In the genomic region with DNA sequence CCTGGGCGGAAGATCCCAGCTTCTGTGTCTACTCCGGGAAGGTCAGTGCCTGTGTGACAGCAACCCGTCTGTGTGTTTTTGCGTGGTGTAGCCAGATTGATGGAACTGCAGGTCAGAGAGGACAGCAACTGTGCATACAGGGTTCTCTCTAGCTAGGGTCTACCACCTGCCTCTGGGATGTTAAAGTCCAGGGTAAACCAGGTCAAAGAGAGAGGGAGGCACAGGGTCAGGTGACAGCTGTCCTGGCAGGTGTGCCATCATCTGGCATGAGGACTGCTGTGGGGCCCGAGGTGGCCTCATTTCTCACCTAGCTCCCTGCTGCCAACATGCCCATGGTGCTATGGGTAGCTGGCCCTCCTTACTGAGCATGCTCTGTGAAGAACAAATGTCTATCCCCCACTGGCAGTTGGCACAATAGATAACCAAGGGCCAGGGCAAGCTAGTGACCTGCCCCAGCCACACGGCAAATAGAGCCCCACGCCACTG, we compare ENCODE assay signal across 8 mouse cellular contexts. TPM values are rescaled to one million over a fixed set of nuclear protein-coding genes. Genes with fewer than 3 reads are reported as not detected.
DNase-seq lines count a peak whose midpoint lies in the region; ATAC-seq and TF ChIP-seq lines count a peak whose summit lies in the region.

No protein-coding gene starts in this region.

- no peaks in the 10 kb centered on the region for H3K9me3 ChIP-seq in limb, embryonic 12.5 days
- no peaks in the 10 kb centered on the region for H3K9me3 ChIP-seq in limb, embryonic 10.5 days (replicated peaks)
- no peaks in the 10 kb centered on the region for H3K9me3 ChIP-seq in heart, postnatal 0 days (replicated peaks; ENCODE audit: control insufficient read depth, low read length)
- H3K9me3 ChIP-seq in midbrain, embryonic 14.5 days (ENCODE audit: control insufficient read depth, low read length), result no peaks in the 10 kb centered on the region

- peaks cover 97% of the 10 kb centered on the region for H3K4me1 ChIP-seq in limb, embryonic 12.5 days (replicated peaks)
- H3K4me1 ChIP-seq in limb, embryonic 10.5 days, result peaks cover 95% of the 10 kb centered on the region
- H3K4me1 ChIP-seq in heart, postnatal 0 days (ENCODE audit: control insufficient read depth, insufficient read depth), result peaks cover 74% of the 10 kb centered on the region
- peaks cover 68% of the 10 kb centered on the region for H3K4me1 ChIP-seq in midbrain, embryonic 14.5 days (ENCODE audit: control insufficient read depth, insufficient read depth, low read length)

- no peak overlapping the region for H3K4me2 ChIP-seq in limb, embryonic 12.5 days
- no peak overlapping the region; the same call in 1 of the 2 replicates for H3K4me2 ChIP-seq in heart, postnatal 0 days (ENCODE audit: low read depth, low read length)
- H3K4me2 ChIP-seq in midbrain, embryonic 14.5 days (ENCODE audit: low read length), result no peak overlapping the region

- H3K27me3 ChIP-seq in limb, embryonic 12.5 days, result no peaks in the 10 kb centered on the region
- H3K27me3 ChIP-seq in limb, embryonic 10.5 days (ENCODE audit: low read depth, poor library complexity, severe bottlenecking), result no peaks in the 10 kb centered on the region
- no peaks in the 10 kb centered on the region for H3K27me3 ChIP-seq in heart, postnatal 0 days (ENCODE audit: control insufficient read depth, insufficient read depth, low read length)
- H3K27me3 ChIP-seq in midbrain, embryonic 14.5 days (ENCODE audit: control insufficient read depth, insufficient read depth, low read length), result no peaks in the 10 kb centered on the region

- WGBS in limb, embryonic 12.5 days, result 81% methylated on average over 7 of the region's 7 CpGs
- 83% methylated on average over 7 of the region's 7 CpGs for WGBS in limb, embryonic 10.5 days
- 28% methylated on average over 7 of the region's 7 CpGs for WGBS in heart, postnatal 0 days
- 83% methylated on average over 7 of the region's 7 CpGs for WGBS in midbrain, embryonic 14.5 days

- peak; percentile 77 for DNase-seq in cerebellum, adult 11-12 months
- no peak for DNase-seq in cerebellum, adult 8-10 months
- DNase-seq in limb, embryonic 10.5 days (ENCODE audit: low spot score), result no peak
- no peak for DNase-seq in heart, postnatal 0 days (ENCODE audit: low spot score)
- DNase-seq in midbrain, embryonic 14.5 days, result no peak
- DNase-seq in left cerebral cortex, adult 9 months (ENCODE audit: low spot score in 2 of 2), result no peak

- no peak overlapping the region; the same call in 1 of the 2 replicates for H3K9ac ChIP-seq in limb, embryonic 12.5 days (replicated peaks)
- peak overlapping the region; percentile 27 for H3K9ac ChIP-seq in heart, postnatal 0 days (replicated peaks; ENCODE audit: low read depth, low read length)
- no peak overlapping the region; the same call in 1 of the 2 replicates for H3K9ac ChIP-seq in midbrain, embryonic 14.5 days (replicated peaks; ENCODE audit: low read length)

- no peak overlapping the region for H3K4me3 ChIP-seq in limb, embryonic 12.5 days (replicated peaks)
- H3K4me3 ChIP-seq in limb, embryonic 10.5 days, result no peak overlapping the region
- no peak overlapping the region for H3K4me3 ChIP-seq in heart, postnatal 0 days (ENCODE audit: low read depth, low read length)
- H3K4me3 ChIP-seq in midbrain, embryonic 14.5 days (replicated peaks; ENCODE audit: low read depth, low read length), result no peak overlapping the region

- 0 out of 2 replicates have a peak overlapping the region, but pooled peaks have one; percentile 41 for H3K27ac ChIP-seq in limb, embryonic 12.5 days
- H3K27ac ChIP-seq in limb, embryonic 10.5 days, result no peak overlapping the region
- peak overlapping the region; percentile 93 for H3K27ac ChIP-seq in heart, postnatal 0 days (ENCODE audit: low read depth)
- H3K27ac ChIP-seq in midbrain, embryonic 14.5 days (replicated peaks; ENCODE audit: low read depth, low read length), result peak overlapping the region; percentile 42; the same call in 1 of the 2 replicates

- TF ChIP-seq CTCF in heart, postnatal 0 days (IDR thresholded peaks at IDR 0.05; ENCODE audit: low read depth), result no peak

- H3K36me3 ChIP-seq in limb, embryonic 12.5 days, result no peaks in the 10 kb centered on the region
- H3K36me3 ChIP-seq in limb, embryonic 10.5 days, result peaks cover 2% of the 10 kb centered on the region; the same call in 1 of the 2 replicates
- H3K36me3 ChIP-seq in heart, postnatal 0 days (replicated peaks; ENCODE audit: control insufficient read depth, insufficient read depth, low read length), result no peaks in the 10 kb centered on the region
- no peaks in the 10 kb centered on the region for H3K36me3 ChIP-seq in midbrain, embryonic 14.5 days (ENCODE audit: control insufficient read depth, insufficient read depth, low read length)

- no peak for ATAC-seq in limb, embryonic 12.5 days (ENCODE audit: insufficient number of reproducible peaks, insufficient read depth, low FRiP score, low TSS enrichment, low read depth)
- peak; percentile 2; the same call in 1 of the 2 replicates for ATAC-seq in heart, postnatal 0 days (ENCODE audit: insufficient read depth, low read depth)
- no peak for ATAC-seq in midbrain, embryonic 14.5 days (ENCODE audit: low FRiP score, low TSS enrichment)
- ATAC-seq in inflammation-experienced regulatory T-cells, adult 6 months, result no peak

- no peak for TF ChIP-seq EP300 in heart, postnatal 0 days (IDR thresholded peaks at IDR 0.05; ENCODE audit: low read depth)

RNA-seq across cellular contexts. Expression of a gene that starts 28.5 kb away (rescaled TPM):
- polyA plus RNA-seq in limb, embryonic 12.5 days (2016; fragmentation: Nextera tagmentation; extraction: Ambion mirVana), result 53.4 and 57.1 TPM in 2 replicates
- 43.8 and 55.5 TPM in 2 replicates for polyA plus RNA-seq in limb, embryonic 10.5 days (2016; fragmentation: Nextera tagmentation; extraction: Ambion mirVana)
- total RNA-seq in heart, postnatal 0 days (2014; rRNA removed; ENCODE audit: low replicate concordance), result 41.0 and 47.8 TPM in 2 replicates
- polyA plus RNA-seq in heart, postnatal 0 days (2015; fragmentation: Nextera tagmentation; extraction: Ambion mirVana), result 12.4 and 13.8 TPM in 2 replicates
- polyA plus RNA-seq in midbrain, embryonic 14.5 days (2014; fragmentation: Nextera tagmentation; extraction: Ambion mirVana), result 73.1 and 91.0 TPM in 2 replicates
- 10 to 100 TPM; 24.5 to 30.1 (median 26.1) TPM for polyA plus RNA-seq in inflammation-experienced regulatory T-cells, adult 6 months (2017; shearing (Covaris generic))
